In genomic region chr1:96019443-96019842, GRCm38 (mm10) we compare ENCODE assay signal across 22 mouse cellular contexts.
"Had no signal": no experiment of that assay in that cellular context is flagged by ENCODE, and none has a peak within 500 bp of the region (broad histone marks: within the 10 kb centered on the region; RNA-seq: fewer than 3 reads in every experiment).

No protein-coding gene starts in this region.

- H3K4me1 ChIP-seq: limb, embryonic 10.5 days; limb, embryonic 13.5 days; liver, embryonic 12.5 days; liver, embryonic 15.5 days; lung, embryonic 15.5 days; megakaryocyte, embryonic 14.5 days; midbrain, embryonic 10.5 days; stomach, embryonic 15.5 days had no signal

- H3K36me3 ChIP-seq: limb, embryonic 10.5 days; limb, embryonic 13.5 days; liver, embryonic 12.5 days; liver, embryonic 15.5 days; lung, embryonic 15.5 days; midbrain, embryonic 10.5 days; stomach, embryonic 15.5 days had no signal

- ATAC-seq: liver, embryonic 12.5 days; midbrain, embryonic 16.5 days had no signal

- H3K4me2 ChIP-seq: limb, embryonic 13.5 days; liver, embryonic 12.5 days; liver, embryonic 15.5 days; lung, embryonic 15.5 days; stomach, embryonic 15.5 days had no signal

- H3K4me3 ChIP-seq: layer of hippocampus, adult 2 months; limb, embryonic 10.5 days; limb, embryonic 13.5 days; liver, embryonic 12.5 days; liver, embryonic 15.5 days; lung, embryonic 15.5 days; megakaryocyte, embryonic 14.5 days; midbrain, embryonic 10.5 days; stomach, embryonic 15.5 days had no signal

- DNase-seq: kidney, adult 18-20 months; kidney, adult 9 months; kidney, postnatal 25 days; layer of hippocampus, adult 9-11 months; liver; lung, adult 18-20 months; lung, postnatal 10 days; lung, postnatal 36 days; right cerebral cortex, postnatal 25 days; spleen, adult 18-20 months; thymus, postnatal 25 days had no signal

- H3K9me3 ChIP-seq: limb, embryonic 10.5 days; limb, embryonic 13.5 days; liver, embryonic 12.5 days; liver, embryonic 15.5 days; lung, embryonic 15.5 days; megakaryocyte, embryonic 14.5 days; midbrain, embryonic 10.5 days; stomach, embryonic 15.5 days had no signal

- H3K9ac ChIP-seq: limb, embryonic 13.5 days; liver, embryonic 12.5 days; liver, embryonic 15.5 days; lung, embryonic 15.5 days; stomach, embryonic 15.5 days had no signal

- H3K27me3 ChIP-seq: limb, embryonic 13.5 days; liver, embryonic 12.5 days; liver, embryonic 15.5 days; lung, embryonic 15.5 days; megakaryocyte, embryonic 14.5 days; stomach, embryonic 15.5 days had no signal

- H3K27ac ChIP-seq: kidney, postnatal 0 days; layer of hippocampus, adult 2 months; limb, embryonic 10.5 days; limb, embryonic 13.5 days; liver, embryonic 12.5 days; liver, embryonic 15.5 days; lung, embryonic 15.5 days; midbrain, embryonic 10.5 days; stomach, embryonic 15.5 days had no signal
